Mouse (Mus musculus) MEL (cell line): ENCODE measurements at regions not wholly inside any gene's neighbourhood (a gene's known extent, or its start where the extent isn't known, plus 50 kb on each side); places are given as distances from the start of the nearest gene placed in this dataset.

Experiments used
- DNase-seq: peaks from one replicate; pipeline ENCODE4 v3.0.0; 2011; ENCODE audit warnings: low read depth, low spot score
- H3K27ac ChIP-seq: 2 replicates; pipeline ENCODE4 v1.5.1; 2012; ENCODE audit warnings: low read depth, mild to moderate bottlenecking, control low read depth, low read length, moderate library complexity; ENCODE audit not compliant: control insufficient read depth
- H3K27me3 ChIP-seq, 2 experiments: fragments of 150-350 bp in 1 of 2; sonication (generic) in 1 of 2; 2 replicates each; pipeline ENCODE4 v1.6.1; 2012; ENCODE audit warnings: low read length in 2 of 2, mild to moderate bottlenecking in 2 of 2, improper control_type of control experiment in 1 of 2, moderate library complexity in 1 of 2; ENCODE audit not compliant: insufficient read depth in 2 of 2, control insufficient read depth in 1 of 2
- H3K36me3 ChIP-seq, 2 experiments: 2 replicates each; pipeline ENCODE4 v1.6.1; 2012 to 2014; ENCODE audit warnings: low read length in 2 of 2, improper control_type of control experiment in 1 of 2, inconsistent platforms in 1 of 2, mild to moderate bottlenecking in 1 of 2; ENCODE audit not compliant: insufficient read depth in 2 of 2, control insufficient read depth in 1 of 2
- H3K4me1 ChIP-seq, 2 experiments: fragments of 150-350 bp in 1 of 2; sonication (generic) in 1 of 2; 2 replicates each; pipeline ENCODE4 v1.6.1; 2012; ENCODE audit warnings: low read length in 2 of 2, improper control_type of control experiment in 1 of 2, mild to moderate bottlenecking in 1 of 2; ENCODE audit not compliant: insufficient read depth in 2 of 2, control insufficient read depth in 1 of 2
- H3K4me3 ChIP-seq, 2 experiments: fragments of 150-350 bp in 1 of 2; sonication (generic) in 1 of 2; 2 replicates each; pipeline ENCODE4 v1.5.1; 2012; ENCODE audit warnings: low read depth in 2 of 2, low read length in 2 of 2, mild to moderate bottlenecking in 2 of 2, moderate library complexity in 2 of 2, control low read depth in 1 of 2, improper control_type of control experiment in 1 of 2; ENCODE audit not compliant: control insufficient read depth in 1 of 2, insufficient read depth in 1 of 2
- H3K79me2 ChIP-seq: 2 replicates; pipeline ENCODE4 v1.6.1; 2012; ENCODE audit warnings: mild to moderate bottlenecking, low read length, moderate library complexity; ENCODE audit not compliant: control insufficient read depth, poor library complexity, insufficient read depth
- H3K9ac ChIP-seq: 2 replicates; pipeline ENCODE4 v1.6.1; 2012; ENCODE audit warnings: low read depth, mild to moderate bottlenecking, control low read depth, low read length, moderate library complexity; ENCODE audit not compliant: control insufficient read depth, poor library complexity, severe bottlenecking
- H3K9me3 ChIP-seq: fragments of 150-350 bp; sonication (generic); replicated peaks from 2 replicates; pipeline ENCODE4 v1.6.1; 2012; ENCODE audit warnings: mild to moderate bottlenecking, low read length, improper control_type of control experiment, moderate library complexity; ENCODE audit not compliant: insufficient read depth
- ZNF384 ChIP-seq: IDR thresholded peaks from 2 replicates; pipeline ENCODE4 v1.6.1; 2012; ENCODE audit warnings: low read depth, mild to moderate bottlenecking, inconsistent platforms, low read length, improper control_type of control experiment

DNA sequence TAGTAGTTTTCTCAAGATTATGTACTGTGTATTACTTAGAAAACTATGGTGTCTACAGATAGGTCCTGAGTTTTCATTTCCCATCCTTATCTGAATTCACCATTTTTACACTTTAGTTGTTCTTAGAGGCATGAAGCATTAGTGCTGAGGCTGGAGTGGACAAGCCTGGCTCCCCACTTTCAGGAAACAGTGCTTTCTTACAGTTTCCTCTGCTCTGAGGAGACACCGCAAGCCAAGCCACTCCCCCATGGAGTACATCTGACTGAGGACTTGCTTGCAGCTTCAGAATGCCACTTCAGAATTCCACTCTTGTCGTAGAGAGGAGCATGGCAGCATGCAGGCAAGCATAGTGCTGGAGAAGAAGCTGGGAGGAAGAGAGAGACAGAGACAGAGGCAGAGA lies 682.6 kb downstream of the Slc16a7 start:
- Histone ChIP-seq H3K36me3 (no peaks in the 10 kb centered on the region), H3K9ac (no peak overlapping the region), H3K4me3 (no peak overlapping the region), H3K27ac (no peak overlapping the region), H3K4me1 (no peaks in the 10 kb centered on the region), H3K79me2 (no peaks in the 10 kb centered on the region), H3K27me3 (no peaks in the 10 kb centered on the region), H3K9me3 (no peaks in the 10 kb centered on the region)
- DNase-seq = no peak
- TF ChIP-seq ZNF384 = no peak
